Mouse (Mus musculus) hindbrain, postnatal 0 days (tissue): ENCODE measurements at regions not wholly inside any gene's neighbourhood (a gene's known extent, or its start where the extent isn't known, plus 50 kb on each side); places are given as distances from the start of the nearest gene placed in this dataset.

Experiments
- ATAC-seq: fragments of 200-750 bp; cut with Nextera tagmentation; 2 replicates; pipeline ENCODE4 v1.8.0; 2017; ENCODE audit warnings: mild to moderate bottlenecking, moderate TSS enrichment, moderate library complexity
- DNase-seq: peaks from one replicate; pipeline ENCODE4 v3.0.0-alpha.2; 2015; ENCODE audit warnings: low spot score
- H3K27ac ChIP-seq: fragments of 300-500 bp; sonication (generic); 2 replicates; pipeline ENCODE4 v1.5.1; 2014; ENCODE audit warnings: mild to moderate bottlenecking
- H3K27me3 ChIP-seq: fragments of 300-500 bp; sonication (generic); 2 replicates; pipeline ENCODE4 v1.6.1; 2014; ENCODE audit warnings: low read length, mixed read lengths; ENCODE audit not compliant: insufficient read depth
- H3K36me3 ChIP-seq: fragments of 300-500 bp; sonication (generic); 2 replicates; pipeline ENCODE4 v1.6.1; 2014; ENCODE audit warnings: low read length, mixed read lengths; ENCODE audit not compliant: insufficient read depth
- H3K4me1 ChIP-seq: fragments of 300-500 bp; sonication (generic); 2 replicates; pipeline ENCODE4 v1.6.1; 2014; ENCODE audit warnings: antibody characterized with exemption, low read length, mixed read lengths; ENCODE audit not compliant: insufficient read depth
- H3K4me2 ChIP-seq: fragments of 300-500 bp; sonication (generic); 2 replicates; pipeline ENCODE4 v1.6.1; 2014; ENCODE audit warnings: low read depth, mild to moderate bottlenecking, low read length, moderate library complexity, mixed read lengths
- H3K4me3 ChIP-seq: fragments of 300-500 bp; sonication (generic); 2 replicates; pipeline ENCODE4 v1.5.1; 2014; ENCODE audit warnings: low read length
- H3K9ac ChIP-seq: fragments of 300-500 bp; sonication (generic); replicated peaks from 2 replicates; pipeline ENCODE4 v1.6.1; 2014; ENCODE audit warnings: mild to moderate bottlenecking, low read length, moderate library complexity, mixed read lengths
- H3K9me3 ChIP-seq: fragments of 300-500 bp; sonication (generic); 2 replicates; pipeline ENCODE4 v1.6.1; 2016; ENCODE audit warnings: low read length, mixed read lengths
- CTCF ChIP-seq: IDR thresholded peaks from 2 replicates; pipeline ENCODE4 v1.5.1; 2016; ENCODE audit warnings: antibody characterized with exemption, control low read depth, low read depth
- WGBS: fragments of 180-500 bp; shearing (Covaris S2); extraction: QIAGEN DNeasy Blood & Tissue Kit; methylation state at CpG from one replicate; pipeline ENCODE4 v1.1.7; 2014; 5-methylcytosine and 5-hydroxymethylcytosine counted together

DNA sequence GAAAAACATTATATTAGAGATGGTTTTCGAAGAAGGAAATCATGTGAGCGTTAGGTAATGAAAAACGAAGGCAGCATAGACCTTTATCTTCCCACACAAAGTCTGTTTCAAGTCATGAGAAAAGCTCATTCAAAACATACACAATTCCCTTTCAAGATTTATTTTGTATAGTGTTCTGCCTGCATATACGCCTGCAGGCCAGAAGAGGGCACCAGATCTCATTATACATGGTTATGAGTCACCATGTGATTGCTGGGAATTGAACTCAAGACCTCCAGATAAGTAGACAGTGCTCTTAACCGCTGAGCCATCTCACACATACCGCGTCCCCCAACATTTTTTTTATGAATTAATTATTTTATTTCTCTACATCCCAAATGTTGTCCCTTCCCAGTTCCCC lies 578.3 kb upstream of the Ccdc54 start:
- Histone ChIP-seq H3K4me2 (no peak overlapping the region), H3K27ac (no peak overlapping the region), H3K4me1 (no peaks in the 10 kb centered on the region), H3K36me3 (no peaks in the 10 kb centered on the region), H3K9me3 (no peaks in the 10 kb centered on the region), H3K9ac (no peak overlapping the region), H3K27me3 (no peaks in the 10 kb centered on the region), H3K4me3 (no peak overlapping the region)
- WGBS: 81% methylated on average over 7 of the region's 7 CpGs
- TF ChIP-seq CTCF: 0 out of 2 replicates have a peak, but pooled peaks have one; percentile 16
- DNase-seq (no peak), ATAC-seq (no peak)

- Histone ChIP-seq H3K36me3 (no peaks in the 10 kb centered on the region), H3K9me3 (no peaks in the 10 kb centered on the region), H3K27ac (no peak overlapping the region), H3K4me3 (no peak overlapping the region), H3K9ac (no peak overlapping the region), H3K4me1 (no peaks in the 10 kb centered on the region), H3K27me3 (no peaks in the 10 kb centered on the region), H3K4me2 (no peak overlapping the region)
- no peak for TF ChIP-seq CTCF
- ATAC-seq (no peak), DNase-seq (no peak)
- 59% methylated on average over 5 of the region's 5 CpGs for WGBS
Measured at GRCm38 (mm10) chr16:51160768-51161167, 569.8 kb upstream of the Ccdc54 start.

DNA sequence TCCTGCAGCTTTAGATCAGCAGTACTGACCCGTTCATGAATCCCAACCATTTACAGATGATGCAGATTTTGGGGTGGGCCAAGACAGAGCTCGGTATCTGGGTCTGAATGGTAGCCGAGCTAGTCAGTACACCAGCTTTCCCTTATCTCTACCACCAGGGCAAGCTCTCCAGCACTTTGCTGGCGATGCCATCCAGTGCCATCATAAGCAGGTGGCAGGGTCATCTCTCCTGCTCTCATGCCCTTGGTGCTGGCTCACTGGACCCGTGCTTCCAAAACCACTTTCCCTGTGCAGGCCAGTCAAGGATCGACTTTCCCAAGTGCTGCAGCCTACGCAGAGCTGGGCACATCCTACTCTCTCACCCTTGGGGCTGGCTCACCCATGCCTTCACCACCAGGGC lies 547.6 kb upstream of the Ccdc54 start:
- no peak for TF ChIP-seq CTCF

GRCm38 (mm10) chr16:51119835-51120234 lies 528.9 kb upstream of the Ccdc54 start:
- Histone ChIP-seq H3K9ac (no peak overlapping the region), H3K36me3 (no peaks in the 10 kb centered on the region), H3K4me3 (no peak overlapping the region), H3K27me3 (no peaks in the 10 kb centered on the region), H3K9me3 (no peaks in the 10 kb centered on the region), H3K4me1 (no peaks in the 10 kb centered on the region), H3K27ac (no peak overlapping the region), H3K4me2 (no peak overlapping the region)
- 63% methylated on average over 1 of the region's 1 CpGs for WGBS
- TF ChIP-seq CTCF: no peak
- ATAC-seq: no peak
- DNase-seq: peak; percentile 24

More for the DNA sequence above, 547.6 kb upstream of the Ccdc54 start:
- no peaks in the 10 kb centered on the region for H3K27me3 ChIP-seq
- H3K27ac ChIP-seq: no peak overlapping the region
- no peak for DNase-seq
- no peaks in the 10 kb centered on the region for H3K9me3 ChIP-seq
- H3K9ac ChIP-seq: no peak overlapping the region
- no peaks in the 10 kb centered on the region for H3K36me3 ChIP-seq
- H3K4me2 ChIP-seq: no peak overlapping the region
- no peak overlapping the region for H3K4me3 ChIP-seq
- 93% methylated on average over 7 of the region's 7 CpGs for WGBS
- no peaks in the 10 kb centered on the region for H3K4me1 ChIP-seq
- ATAC-seq: no peak

DNA sequence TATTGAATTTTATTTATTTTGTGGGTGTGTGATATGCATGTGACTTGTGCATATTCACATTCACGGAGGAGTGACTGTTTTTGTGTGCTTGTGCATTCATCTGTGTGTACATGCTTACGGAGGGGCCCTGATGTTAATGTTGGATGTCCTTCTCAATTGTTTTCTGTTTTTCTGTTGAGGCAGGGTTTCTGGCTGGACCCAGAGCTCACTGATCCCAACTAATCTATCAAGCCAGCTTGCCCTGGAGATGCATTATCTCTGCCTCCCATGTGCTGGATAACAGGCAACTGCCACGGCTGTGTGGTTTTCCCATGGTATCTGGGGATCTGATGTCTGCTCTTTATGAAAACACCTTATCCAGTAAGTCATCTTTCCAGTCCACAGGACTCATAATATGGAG lies 527.4 kb upstream of the Ccdc54 start:
- H3K4me1 ChIP-seq: no peaks in the 10 kb centered on the region
- peak overlapping the region; percentile 40; the same call in 1 of the 2 replicates for H3K4me2 ChIP-seq
- no peaks in the 10 kb centered on the region for H3K27me3 ChIP-seq
- TF ChIP-seq CTCF: no peak
- no peak overlapping the region for H3K4me3 ChIP-seq
- H3K9ac ChIP-seq: no peak overlapping the region
- H3K9me3 ChIP-seq: no peaks in the 10 kb centered on the region
- H3K27ac ChIP-seq: no peak overlapping the region
- no peak for ATAC-seq
- WGBS: 31% methylated on average over 3 of the region's 3 CpGs
- no peaks in the 10 kb centered on the region for H3K36me3 ChIP-seq
- DNase-seq: no peak

DNA sequence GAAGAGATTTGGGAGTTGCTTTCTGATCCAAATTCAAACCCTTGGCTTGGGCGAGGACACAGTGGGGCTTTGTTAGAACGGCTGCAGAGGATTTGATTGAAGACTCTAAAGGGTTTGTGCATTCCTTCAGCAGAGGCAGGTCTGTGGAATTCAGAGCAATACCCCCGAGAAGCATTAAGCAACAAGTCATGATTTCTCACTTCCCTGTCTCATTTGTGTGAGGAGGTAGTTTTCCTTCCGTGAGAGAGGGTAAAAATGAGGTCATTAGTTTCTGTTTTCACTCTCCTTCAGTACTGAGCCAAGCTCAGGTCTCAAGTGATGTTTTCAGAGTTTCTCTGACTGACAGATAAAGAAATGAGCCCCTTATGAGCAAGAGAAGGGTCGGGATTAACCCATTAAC lies 526.9 kb upstream of the Ccdc54 start:
- Histone ChIP-seq H3K36me3 (no peaks in the 10 kb centered on the region), H3K9me3 (no peaks in the 10 kb centered on the region), H3K4me3 (peak overlapping the region; percentile 6; the same call in 1 of the 2 replicates), H3K4me1 (no peaks in the 10 kb centered on the region), H3K9ac (no peak overlapping the region), H3K4me2 (peak overlapping the region; percentile 40; the same call in 1 of the 2 replicates), H3K27ac (no peak overlapping the region; the same call in 1 of the 2 replicates), H3K27me3 (no peaks in the 10 kb centered on the region)
- DNase-seq: peak; percentile 19
- 21% methylated on average over 5 of the region's 5 CpGs for WGBS
- no peak for TF ChIP-seq CTCF
- ATAC-seq: peak; percentile 53; the same call in 1 of the 2 replicates

DNA sequence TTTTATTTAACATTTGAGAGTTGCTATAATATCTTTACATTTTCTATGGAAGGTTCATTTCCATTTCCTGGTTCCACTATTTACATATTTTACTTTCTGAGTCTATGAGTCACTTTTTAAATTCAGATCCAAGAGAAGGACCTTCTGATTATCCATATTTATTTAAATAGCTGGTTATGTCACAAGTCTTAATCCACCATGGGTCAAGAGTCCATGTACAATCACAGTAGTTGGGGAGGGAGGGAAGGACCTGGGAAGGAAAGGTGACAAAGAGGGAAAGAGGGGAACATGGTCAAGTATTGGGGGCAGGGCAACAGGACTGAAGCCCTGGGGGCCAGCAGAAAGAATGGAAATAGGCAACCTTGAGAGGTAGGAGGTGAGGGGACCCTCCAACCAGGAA lies 518.9 kb upstream of the Ccdc54 start:
- TF ChIP-seq CTCF: no peak
- no peaks in the 10 kb centered on the region for H3K36me3 ChIP-seq
- DNase-seq: no peak
- no peaks in the 10 kb centered on the region for H3K27me3 ChIP-seq
- H3K27ac ChIP-seq: no peak overlapping the region
- H3K4me1 ChIP-seq: no peaks in the 10 kb centered on the region
- ATAC-seq: no peak
- no peak overlapping the region for H3K4me2 ChIP-seq
- H3K9ac ChIP-seq: no peak overlapping the region
- H3K4me3 ChIP-seq: no peak overlapping the region
- no peaks in the 10 kb centered on the region for H3K9me3 ChIP-seq
